Mouse (Mus musculus): ENCODE data around the gene Mctp1.

Gene Mctp1

DNA sequence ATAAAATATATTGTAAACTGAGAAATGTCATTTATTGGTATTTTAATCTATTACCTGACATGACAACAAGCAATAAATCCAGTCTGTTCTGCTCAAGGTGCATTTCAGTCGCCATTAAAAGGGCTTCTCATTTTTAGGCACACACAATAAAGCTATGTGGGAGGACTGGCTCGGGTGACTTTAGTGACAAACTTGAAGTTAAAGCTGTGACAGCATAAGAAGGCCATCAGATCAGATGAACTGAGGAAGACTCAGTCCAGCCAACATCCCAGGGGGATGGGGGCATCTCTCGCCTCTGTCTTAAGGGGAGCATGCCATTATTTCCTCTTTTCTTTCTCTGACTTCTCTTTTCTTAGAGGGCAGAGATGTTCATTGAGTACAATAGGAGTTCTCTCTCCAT, 453.7 kb downstream of the Mctp1 start:
- no peak for DNase-seq

GRCm38 (mm10) chr13:76840712-76841111, 456.4 kb downstream of the Mctp1 start:
- no peak for DNase-seq

DNA sequence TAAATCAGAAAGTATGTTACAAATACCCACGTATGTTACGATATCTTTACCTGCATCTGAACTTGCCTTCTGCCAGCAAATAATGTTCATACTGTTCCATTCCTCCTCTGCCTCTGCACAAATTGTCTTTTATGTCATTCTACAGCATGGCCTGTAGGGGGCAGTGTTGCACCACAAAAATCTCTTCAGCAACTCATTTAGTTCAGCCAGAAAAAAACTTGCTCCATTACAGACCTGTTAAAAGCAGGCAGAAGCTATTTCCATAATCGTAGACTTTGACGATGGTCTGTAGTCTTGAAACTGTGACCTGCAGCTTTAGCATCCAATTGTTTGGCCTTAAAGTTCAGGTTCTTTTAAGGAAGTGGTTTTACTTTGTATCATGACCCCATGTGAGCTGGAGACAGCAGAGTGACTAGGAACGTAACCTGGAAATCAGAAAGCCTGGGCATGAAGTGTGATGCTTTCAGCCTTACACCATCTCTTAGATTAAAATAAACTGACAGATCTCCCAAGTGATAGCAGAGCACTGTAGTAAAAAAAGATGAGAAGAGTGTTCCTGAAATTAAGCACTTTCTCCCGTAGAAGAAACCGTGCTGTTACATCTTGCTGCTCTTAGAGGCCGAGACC, 460.4 kb downstream of the Mctp1 start:
- DNase-seq, result no peak

DNA sequence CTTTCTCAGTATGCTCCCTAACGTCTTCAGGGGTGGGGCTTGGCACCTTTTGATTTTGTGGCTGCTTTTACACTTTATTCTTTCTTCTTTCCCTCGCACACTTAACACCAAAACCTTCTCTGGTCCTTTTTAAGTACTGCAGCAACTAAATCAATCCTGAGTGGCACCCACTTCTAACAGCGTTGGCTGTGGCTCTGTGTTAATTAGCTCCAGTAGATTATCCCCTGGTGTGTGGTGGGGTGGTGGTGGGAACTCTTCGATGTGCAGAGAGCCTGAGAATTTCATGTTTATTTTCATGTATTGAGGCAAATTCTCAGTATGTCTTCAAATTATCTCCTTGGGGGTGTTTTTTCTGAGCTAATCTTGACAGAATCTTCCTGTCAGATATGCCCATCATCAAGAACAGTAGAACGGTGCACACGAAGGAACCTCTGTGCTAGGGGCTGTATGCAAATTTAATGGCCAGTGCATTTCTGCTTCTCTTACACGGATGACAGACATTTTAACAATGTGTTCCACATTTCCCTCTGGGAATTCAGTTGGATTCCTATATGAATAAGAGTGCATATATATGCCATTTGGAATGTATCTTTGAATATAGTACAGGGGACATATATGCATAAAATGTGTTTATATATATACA, 466.2 kb downstream of the Mctp1 start:
- DNase-seq, result no peak

- DNase-seq, result peak; percentile 18
These were observed 470.0 kb downstream of the Mctp1 start for GRCm38 (mm10) chr13:76854306-76854705.

- DNase-seq, result no peak
These were observed 470.7 kb downstream of the Mctp1 start for GRCm38 (mm10) chr13:76855021-76855420.

DNA sequence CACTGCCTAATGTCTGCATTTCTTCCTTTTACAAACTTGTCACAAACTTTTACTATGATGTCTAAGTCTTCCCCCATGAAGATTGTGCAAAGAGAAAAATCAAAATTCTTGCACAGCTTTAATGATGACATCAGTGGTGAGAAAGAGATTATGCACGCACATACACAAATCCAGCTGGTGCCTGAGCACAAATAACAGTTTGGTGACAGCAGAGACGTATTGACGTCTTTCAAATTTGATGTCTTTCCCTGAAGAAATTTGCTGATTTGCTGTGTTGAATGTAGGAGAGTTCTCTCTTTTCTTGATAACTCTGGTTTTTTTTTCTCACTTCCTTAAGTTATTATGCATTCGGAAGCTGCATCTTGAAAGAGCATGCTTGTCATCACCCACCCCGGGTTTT, 472.7 kb downstream of the Mctp1 start:
- DNase-seq, result no peak

DNA sequence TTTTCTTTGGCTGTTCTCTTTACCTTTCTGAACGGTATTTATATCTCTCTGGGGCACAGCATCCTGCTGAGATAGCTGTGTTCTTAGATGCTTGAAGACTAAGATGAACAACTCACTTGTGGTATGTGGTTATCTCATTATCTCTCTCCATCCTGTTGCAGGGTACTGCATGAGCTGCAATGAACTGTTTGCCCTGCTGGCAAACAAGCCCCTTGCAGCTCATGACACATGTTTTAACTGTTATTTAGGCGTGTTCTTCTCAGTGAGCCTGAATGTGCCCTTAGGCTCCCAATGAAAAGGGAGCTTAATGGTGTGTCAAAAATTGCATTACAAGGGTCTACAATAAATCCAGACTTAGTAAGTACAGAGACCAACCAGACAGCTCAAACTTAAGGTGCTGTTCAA, 473.7 kb downstream of the Mctp1 start:
- no peak for DNase-seq

DNA sequence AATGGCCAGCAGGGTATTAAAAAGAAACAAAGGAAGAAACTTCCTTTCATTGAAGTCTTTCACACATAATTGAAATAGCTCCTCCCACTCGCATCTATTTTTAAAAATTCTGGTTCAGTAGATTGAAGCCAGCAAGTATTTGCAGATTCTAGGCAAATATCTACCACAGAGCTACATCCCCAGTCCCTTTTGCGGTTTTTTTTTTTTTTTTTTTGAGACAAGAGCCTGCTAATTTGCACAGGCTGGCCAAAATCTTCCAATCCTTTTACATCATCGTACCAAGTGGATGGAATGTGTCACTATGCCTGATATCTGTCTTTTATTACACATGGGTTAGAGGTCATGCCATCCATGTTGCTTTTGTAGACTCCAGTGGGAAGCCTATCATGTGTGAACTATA, 486.0 kb downstream of the Mctp1 start:
- no peak for DNase-seq

DNA sequence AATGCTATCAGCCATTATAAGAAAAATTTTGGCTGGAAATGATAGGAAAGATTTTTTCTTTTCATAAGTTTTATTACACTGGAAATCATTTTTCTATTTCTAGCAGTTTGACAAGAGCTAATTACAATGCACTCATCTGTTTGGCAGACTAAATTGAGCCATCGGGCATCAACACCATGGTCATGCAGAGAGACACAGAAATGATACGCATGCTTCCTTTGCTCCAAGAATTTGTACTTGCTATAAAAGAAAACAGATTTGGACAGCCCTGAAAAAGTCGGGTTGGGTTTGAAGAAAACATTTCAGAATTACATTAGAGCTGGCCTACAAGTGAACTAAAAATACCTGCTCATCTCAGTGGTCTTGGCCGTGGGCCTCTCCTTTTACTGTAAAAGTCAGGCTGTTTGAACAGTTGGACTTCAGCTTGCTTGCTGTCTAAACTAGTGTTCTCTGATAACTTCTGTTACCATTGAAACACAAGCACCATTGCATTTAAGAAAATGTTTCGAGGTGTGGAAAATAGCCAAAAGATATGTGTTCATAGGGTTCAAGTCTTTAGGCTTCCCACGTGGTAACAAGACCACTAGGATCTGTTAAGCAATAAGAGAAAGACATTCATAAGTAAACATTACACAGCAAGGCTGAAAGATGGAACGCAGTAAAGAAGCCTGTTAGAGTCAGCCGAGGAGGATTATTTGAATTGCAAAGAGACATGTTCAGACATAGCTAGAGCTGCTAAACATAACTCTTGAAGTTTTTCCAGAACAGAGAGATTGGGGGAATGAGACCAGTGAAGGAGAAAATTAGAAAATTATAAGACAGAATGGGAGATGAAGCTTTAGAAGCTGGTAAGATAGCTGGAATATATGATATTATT, 493.8 kb downstream of the Mctp1 start:
- peak; percentile 11 for DNase-seq

GRCm38 (mm10) chr13:76879008-76879407, 494.7 kb downstream of the Mctp1 start:
- peak; percentile 10 for DNase-seq

DNA sequence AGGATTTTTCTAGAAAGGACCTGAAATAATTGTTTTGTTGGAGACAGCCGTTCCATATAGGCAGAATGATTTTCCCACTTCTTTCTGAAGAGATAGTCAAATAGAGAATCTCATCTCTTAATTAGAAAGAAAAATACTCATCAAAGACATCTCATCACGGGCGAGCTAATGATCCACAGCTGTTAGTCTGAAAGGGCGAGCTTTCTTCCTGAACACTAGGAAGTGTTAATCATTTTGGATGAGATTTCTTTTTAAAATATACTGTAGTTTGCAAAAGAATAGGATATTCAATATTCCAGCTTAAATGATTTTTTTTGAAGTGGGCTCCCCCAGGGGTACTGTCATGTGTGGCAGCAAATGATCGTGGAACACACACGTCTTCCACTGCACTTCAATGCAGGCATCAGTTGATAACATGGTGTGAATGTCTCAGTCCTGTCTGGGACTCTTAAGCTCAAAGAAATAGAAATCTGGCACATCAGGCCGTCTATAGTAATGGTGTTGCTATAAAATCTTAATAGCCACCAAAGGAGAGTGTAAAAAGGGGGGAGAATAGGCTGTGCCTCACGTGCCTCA, 500.3 kb downstream of the Mctp1 start:
- DNase-seq, result no peak

GRCm38 (mm10) chr13:76892987-76893386, 508.7 kb downstream of the Mctp1 start:
- no peak for DNase-seq

GRCm38 (mm10) chr13:76895770-76896456, 511.6 kb downstream of the Mctp1 start:
- no peak for DNase-seq

- no peak for DNase-seq
These were observed 512.1 kb downstream of the Mctp1 start for GRCm38 (mm10) chr13:76896457-76896790.

DNA sequence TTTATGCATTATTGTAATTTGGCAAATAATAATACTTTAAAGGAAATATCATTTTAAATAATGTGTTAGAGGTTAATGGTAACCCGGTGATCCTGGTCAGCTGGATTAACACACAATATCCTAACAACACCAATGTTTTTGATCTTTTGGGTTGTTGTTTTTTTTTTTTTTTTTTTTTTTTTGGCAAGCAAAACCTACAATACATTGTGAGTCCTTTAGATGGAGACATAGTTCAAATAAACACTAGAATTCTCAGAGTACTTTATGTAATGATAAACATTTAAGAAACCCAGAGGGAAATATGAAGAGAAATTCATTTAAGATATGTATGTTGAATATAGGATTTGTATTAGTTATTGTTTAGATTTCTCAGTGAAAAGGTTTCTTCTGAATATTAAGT, 534.0 kb downstream of the Mctp1 start:
- DNase-seq, result no peak

DNA sequence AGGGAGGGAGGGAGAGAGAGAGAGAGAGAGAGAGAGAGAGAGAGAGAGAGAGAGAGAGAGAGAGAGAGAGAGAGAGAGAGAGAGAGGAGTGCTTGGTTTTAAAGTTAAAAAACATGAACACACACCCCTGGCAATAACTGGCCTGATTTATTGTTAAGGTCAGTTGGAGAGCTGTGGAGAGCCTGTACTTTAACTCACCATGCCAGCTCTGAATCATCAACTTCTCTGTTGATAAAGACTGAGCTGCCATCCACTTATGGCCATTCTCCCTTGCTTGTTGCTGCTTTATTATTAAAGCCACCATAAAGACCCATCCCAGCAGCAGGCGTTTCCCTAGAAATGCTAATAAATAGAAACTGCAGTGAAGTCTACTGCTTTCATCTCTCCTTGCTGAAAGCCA, 542.5 kb downstream of the Mctp1 start:
- DNase-seq, result no peak

DNA sequence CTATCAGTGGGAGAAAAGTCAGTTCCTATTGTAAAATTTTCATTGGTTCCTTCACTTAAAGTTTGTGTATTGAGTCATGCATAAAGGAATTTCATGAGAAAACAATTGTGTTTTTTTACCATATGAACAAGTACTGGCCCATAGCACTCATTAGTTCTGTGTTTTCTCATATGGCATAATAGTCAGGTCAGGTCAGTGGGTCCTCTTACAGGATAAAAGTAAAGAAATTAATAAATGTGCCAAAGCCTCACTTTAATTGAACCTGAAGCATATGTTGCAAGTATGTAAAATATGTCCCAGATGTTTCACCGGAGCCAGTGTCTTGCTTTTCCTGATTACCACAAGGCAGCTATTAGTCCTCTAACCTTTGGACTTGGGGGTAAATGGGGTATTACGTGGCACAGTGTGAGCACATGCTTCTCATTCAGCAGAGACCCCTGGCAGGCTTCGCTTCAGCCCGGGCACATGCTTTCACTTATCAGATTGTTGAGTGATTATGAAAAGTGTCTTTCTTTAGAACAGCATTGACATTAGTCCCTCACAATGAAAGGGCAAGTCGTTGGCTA, 543.6 kb downstream of the Mctp1 start:
- no peak for DNase-seq

DNA sequence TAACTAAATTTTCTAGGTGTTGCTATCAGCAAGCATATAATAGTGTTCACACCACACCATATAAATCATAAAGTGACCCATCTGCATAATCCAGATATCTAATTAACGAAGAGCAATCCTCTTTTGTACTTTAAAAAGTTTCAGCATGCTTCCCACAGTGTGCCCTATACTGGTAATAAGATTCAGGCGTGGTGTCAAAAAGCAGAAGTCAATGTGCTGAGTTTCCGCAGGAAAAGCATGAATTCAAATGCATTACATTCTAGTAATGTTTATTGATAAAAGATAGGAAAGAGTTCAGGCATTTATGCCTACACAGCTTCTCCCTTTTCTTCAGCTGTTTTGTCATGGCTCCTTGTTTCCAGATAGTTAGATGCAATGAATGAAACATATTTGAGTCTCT, 544.8 kb downstream of the Mctp1 start:
- DNase-seq, result no peak

DNA sequence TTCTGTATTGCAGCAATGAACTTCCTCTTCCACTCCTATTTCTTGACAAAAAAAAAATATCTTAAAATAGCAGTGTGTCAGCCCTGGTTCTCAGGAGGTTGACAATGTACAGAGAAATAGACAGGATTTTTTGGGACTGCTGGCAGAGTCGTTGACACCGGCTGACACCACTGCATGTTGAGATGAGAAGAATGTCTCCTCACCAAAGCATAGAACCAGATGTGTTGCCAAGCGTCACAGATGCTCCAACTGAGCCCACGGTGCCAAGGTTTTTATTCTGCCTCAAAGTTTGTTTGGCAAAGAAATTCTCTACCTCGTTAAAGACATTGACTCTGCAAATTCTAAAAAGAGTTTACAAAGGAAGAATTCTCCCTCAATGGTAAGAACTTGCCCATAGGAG, 548.6 kb downstream of the Mctp1 start:
- DNase-seq, result no peak

GRCm38 (mm10) chr13:76949234-76949633, 564.9 kb downstream of the Mctp1 start:
- peak; percentile 12 for DNase-seq

DNA sequence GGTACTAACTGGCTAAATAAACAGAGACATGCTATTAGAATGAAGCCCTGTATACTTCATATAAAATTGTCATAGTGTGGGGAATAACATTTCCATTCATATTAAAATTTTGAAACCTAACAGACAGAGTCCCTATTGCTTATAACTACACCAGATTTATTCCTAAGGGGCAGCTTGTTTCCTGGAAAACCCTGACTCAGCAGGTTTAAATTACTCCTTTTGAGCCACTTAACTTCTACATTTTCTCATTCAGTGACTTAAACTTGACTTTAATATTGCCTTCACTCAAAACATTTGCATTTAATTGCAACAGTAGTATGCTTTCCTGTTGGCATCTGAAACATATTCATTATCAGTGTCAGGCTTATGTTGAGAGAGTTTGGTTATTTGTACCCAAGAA, 583.3 kb downstream of the Mctp1 start:
- no peak for DNase-seq

DNA sequence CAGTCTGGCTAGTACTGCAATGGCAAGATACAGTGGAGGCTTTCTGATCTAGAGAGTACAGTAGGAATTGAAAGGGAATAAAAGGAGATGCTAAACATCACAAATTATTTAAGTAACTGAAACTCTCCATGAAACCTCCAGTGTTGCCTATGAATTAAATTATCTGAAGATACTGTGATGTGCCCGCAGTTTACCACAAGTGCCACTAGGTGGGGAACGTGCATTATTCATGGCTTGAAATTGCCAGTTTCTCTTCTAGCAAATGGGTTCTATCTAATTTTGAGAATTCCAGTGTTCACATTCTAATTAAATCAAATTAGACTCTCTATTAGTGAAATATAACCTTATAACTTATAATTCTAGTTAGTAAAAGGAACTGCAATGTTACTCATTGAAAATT, 585.1 kb downstream of the Mctp1 start:
- DNase-seq, result no peak

Data from layer of hippocampus, adult 9-11 months (tissue).